Mouse (Mus musculus) midbrain, embryonic 16.5 days (tissue): Measurements from ENCODE around the gene Sh3bp5. TPM values are rescaled to one million over a fixed set of nuclear protein-coding genes. Genes with fewer than 3 reads are reported as not detected.

ENCODE experiments used
- ATAC-seq: fragments of 200-750 bp; cut with Nextera tagmentation; 2 replicates; pipeline ENCODE4 v1.8.0; 2017; ENCODE audit warnings: moderate TSS enrichment
- H3K27ac ChIP-seq: fragments of 300-500 bp; sonication (generic); 2 replicates; pipeline ENCODE4 v1.5.1; 2014; ENCODE audit warnings: mild to moderate bottlenecking, low read length, mixed read lengths
- H3K27me3 ChIP-seq: fragments of 300-500 bp; sonication (generic); 2 replicates; pipeline ENCODE4 v1.6.1; 2014; ENCODE audit warnings: low read depth, low read length, mixed read lengths; ENCODE audit not compliant: control insufficient read depth, insufficient read depth
- H3K36me3 ChIP-seq: fragments of 300-500 bp; sonication (generic); 2 replicates; pipeline ENCODE4 v1.6.1; 2014; ENCODE audit warnings: mild to moderate bottlenecking, low read length, moderate library complexity, mixed read lengths; ENCODE audit not compliant: control insufficient read depth, insufficient read depth
- H3K4me1 ChIP-seq: fragments of 300-500 bp; sonication (generic); 2 replicates; pipeline ENCODE4 v1.6.1; 2014; ENCODE audit warnings: mild to moderate bottlenecking, low read length, mixed read lengths; ENCODE audit not compliant: control insufficient read depth, insufficient read depth
- H3K4me2 ChIP-seq: fragments of 300-500 bp; sonication (generic); 2 replicates; pipeline ENCODE4 v1.6.1; 2014; ENCODE audit warnings: mild to moderate bottlenecking, low read length, mixed read lengths
- H3K4me3 ChIP-seq: fragments of 300-500 bp; sonication (generic); 2 replicates; pipeline ENCODE4 v1.5.1; 2014; ENCODE audit warnings: low read depth, mild to moderate bottlenecking, low read length, moderate library complexity, mixed read lengths
- H3K9ac ChIP-seq: fragments of 300-500 bp; sonication (generic); 2 replicates; pipeline ENCODE4 v1.6.1; 2014; ENCODE audit warnings: low read depth, low read length, mixed read lengths
- H3K9me3 ChIP-seq: fragments of 300-500 bp; sonication (generic); replicated peaks from 2 replicates; pipeline ENCODE4 v1.6.1; 2014; ENCODE audit warnings: mild to moderate bottlenecking, low read length, mixed read lengths; ENCODE audit not compliant: control insufficient read depth, poor library complexity, severe bottlenecking
- WGBS: fragments of 180-500 bp; shearing (Covaris S2); extraction: QIAGEN DNeasy Blood & Tissue Kit; methylation state at CpG from one replicate; pipeline ENCODE4 v1.1.7; 2014; 5-methylcytosine and 5-hydroxymethylcytosine counted together
- polyA plus RNA-seq: library from polyadenylated mRNA; unstranded; fragments of >200 nt; fragmentation: Nextera tagmentation; extraction: Ambion mirVana; gene quantifications from 2 replicates; pipeline ENCODE4 v1.2.1, GENCODE M21; 2015

Gene Sh3bp5
- polyA plus RNA-seq, 1 experiment from 2014 or later = 156 TPM

GRCm38 (mm10) chr14:31422961-31423791 is 12.7 kb downstream of the Sh3bp5 start:
- peaks cover 16% of the 10 kb centered on the region for H3K36me3 ChIP-seq
- no peak overlapping the region for H3K9ac ChIP-seq
- 57% methylated on average over 11 of the region's 11 CpGs for WGBS
- no peak overlapping the region for H3K27ac ChIP-seq
- H3K4me2 ChIP-seq = no peak overlapping the region
- H3K27me3 ChIP-seq = no peaks in the 10 kb centered on the region
- no peaks in the 10 kb centered on the region for H3K9me3 ChIP-seq
- no peak for ATAC-seq
- H3K4me1 ChIP-seq = peaks cover 6% of the 10 kb centered on the region; the same call in 1 of the 2 replicates
- no peak overlapping the region for H3K4me3 ChIP-seq

GRCm38 (mm10) chr14:31422395-31422794 is 13.5 kb downstream of the Sh3bp5 start:
- 95% methylated on average over 5 of the region's 5 CpGs for WGBS
- Histone ChIP-seq H3K9me3 (no peaks in the 10 kb centered on the region), H3K4me3 (no peak overlapping the region), H3K27ac (no peak overlapping the region), H3K9ac (no peak overlapping the region), H3K36me3 (peaks cover 13% of the 10 kb centered on the region), H3K27me3 (no peaks in the 10 kb centered on the region), H3K4me1 (peaks cover 6% of the 10 kb centered on the region; the same call in 1 of the 2 replicates), H3K4me2 (no peak overlapping the region)
- no peak for ATAC-seq

GRCm38 (mm10) chr14:31421509-31422295 is 14.2 kb downstream of the Sh3bp5 start:
- ATAC-seq = no peak
- Histone ChIP-seq H3K9ac (no peak overlapping the region), H3K9me3 (no peaks in the 10 kb centered on the region), H3K27me3 (no peaks in the 10 kb centered on the region), H3K4me3 (no peak overlapping the region), H3K36me3 (peaks cover 7% of the 10 kb centered on the region), H3K27ac (no peak overlapping the region), H3K4me1 (peaks cover 6% of the 10 kb centered on the region; the same call in 1 of the 2 replicates), H3K4me2 (no peak overlapping the region)
- WGBS = 88% methylated on average over 18 of the region's 18 CpGs

GRCm38 (mm10) chr14:31420985-31421384 is 14.9 kb downstream of the Sh3bp5 start:
- peaks cover 6% of the 10 kb centered on the region; the same call in 1 of the 2 replicates for H3K4me1 ChIP-seq
- no peak for ATAC-seq
- WGBS = 51% methylated on average over 7 of the region's 7 CpGs
- H3K4me3 ChIP-seq = no peak overlapping the region
- peaks cover 3% of the 10 kb centered on the region; the same call in 1 of the 2 replicates for H3K36me3 ChIP-seq
- H3K27ac ChIP-seq = no peak overlapping the region
- H3K27me3 ChIP-seq = no peaks in the 10 kb centered on the region
- no peak overlapping the region for H3K4me2 ChIP-seq
- H3K9ac ChIP-seq = no peak overlapping the region
- no peaks in the 10 kb centered on the region for H3K9me3 ChIP-seq

GRCm38 (mm10) chr14:31420562-31420961 is 15.3 kb downstream of the Sh3bp5 start:
- H3K36me3 ChIP-seq = no peaks in the 10 kb centered on the region; the same call in 1 of the 2 replicates
- WGBS = 93% methylated on average over 7 of the region's 7 CpGs
- no peaks in the 10 kb centered on the region for H3K27me3 ChIP-seq
- H3K9ac ChIP-seq = no peak overlapping the region
- H3K4me2 ChIP-seq = no peak overlapping the region
- ATAC-seq = no peak
- H3K4me3 ChIP-seq = no peak overlapping the region
- H3K4me1 ChIP-seq = peaks cover 6% of the 10 kb centered on the region; the same call in 1 of the 2 replicates
- H3K9me3 ChIP-seq = no peaks in the 10 kb centered on the region
- no peak overlapping the region for H3K27ac ChIP-seq

GRCm38 (mm10) chr14:31420135-31420534 is 15.7 kb downstream of the Sh3bp5 start:
- Histone ChIP-seq H3K27me3 (no peaks in the 10 kb centered on the region), H3K9me3 (no peaks in the 10 kb centered on the region), H3K27ac (no peak overlapping the region), H3K4me2 (no peak overlapping the region), H3K4me3 (no peak overlapping the region), H3K4me1 (peaks cover 6% of the 10 kb centered on the region), H3K36me3 (no peaks in the 10 kb centered on the region; the same call in 1 of the 2 replicates), H3K9ac (no peak overlapping the region)
- WGBS = 95% methylated on average over 8 of the region's 8 CpGs
- no peak for ATAC-seq

GRCm38 (mm10) chr14:31419279-31419678 is 16.6 kb downstream of the Sh3bp5 start:
- no peak for ATAC-seq
- no peaks in the 10 kb centered on the region for H3K27me3 ChIP-seq
- H3K4me1 ChIP-seq = peaks cover 10% of the 10 kb centered on the region
- no peak overlapping the region for H3K9ac ChIP-seq
- H3K4me2 ChIP-seq = no peak overlapping the region
- no peak overlapping the region for H3K4me3 ChIP-seq
- H3K36me3 ChIP-seq = no peaks in the 10 kb centered on the region; the same call in 1 of the 2 replicates
- WGBS = 26% methylated on average over 4 of the region's 4 CpGs
- H3K9me3 ChIP-seq = no peaks in the 10 kb centered on the region
- H3K27ac ChIP-seq = no peak overlapping the region

- H3K27ac ChIP-seq = no peak overlapping the region
- H3K4me1 ChIP-seq = peaks cover 10% of the 10 kb centered on the region
- no peak overlapping the region for H3K4me2 ChIP-seq
- no peak overlapping the region for H3K9ac ChIP-seq
- no peak overlapping the region for H3K4me3 ChIP-seq
- H3K27me3 ChIP-seq = no peaks in the 10 kb centered on the region
- no peaks in the 10 kb centered on the region; the same call in 1 of the 2 replicates for H3K36me3 ChIP-seq
- 81% methylated on average over 16 of the region's 16 CpGs for WGBS
- ATAC-seq = no peak
- no peaks in the 10 kb centered on the region for H3K9me3 ChIP-seq
Observed at GRCm38 (mm10) chr14:31416835-31417549, 18.9 kb downstream of the Sh3bp5 start.
